Mouse (Mus musculus) ES-Bruce4 (cell line): ENCODE results near the gene Adamts3. TPM values are rescaled to one million over a fixed set of nuclear protein-coding genes. Genes with fewer than 3 reads are reported as not detected.

Source experiments
- H3K27ac ChIP-seq: 2 replicates; pipeline ENCODE4 v1.5.1; 2012; ENCODE audit warnings: low read length, inconsistent platforms; ENCODE audit not compliant: insufficient read depth
- H3K27me3 ChIP-seq: 2 replicates; pipeline ENCODE4 v1.6.1; 2012; ENCODE audit warnings: mild to moderate bottlenecking, low read length, inconsistent platforms; ENCODE audit not compliant: control insufficient read depth, poor library complexity, insufficient read depth, severe bottlenecking
- H3K36me3 ChIP-seq: 2 replicates; pipeline ENCODE4 v1.6.1; 2012; ENCODE audit warnings: inconsistent platforms, mild to moderate bottlenecking, low read length, moderate library complexity; ENCODE audit not compliant: control insufficient read depth, poor library complexity, insufficient read depth, severe bottlenecking
- H3K4me1 ChIP-seq: one replicate; pipeline ENCODE4 v1.8.1; 2011; ENCODE audit warnings: low read length; ENCODE audit not compliant: control insufficient read depth, insufficient read depth
- H3K4me3 ChIP-seq: 2 replicates; pipeline ENCODE4 v1.5.1; 2011; ENCODE audit warnings: low read depth, mild to moderate bottlenecking, low read length
- H3K9ac ChIP-seq: 2 replicates; pipeline ENCODE4 v1.6.1; 2012; ENCODE audit warnings: low read depth, mild to moderate bottlenecking, inconsistent platforms; ENCODE audit not compliant: poor library complexity, severe bottlenecking
- H3K9me3 ChIP-seq: replicated peaks from 2 replicates; pipeline ENCODE4 v1.6.1; 2012; ENCODE audit warnings: mild to moderate bottlenecking, low read length, inconsistent platforms; ENCODE audit not compliant: control insufficient read depth, poor library complexity, insufficient read depth, severe bottlenecking
- CTCF ChIP-seq: IDR thresholded peaks from one replicate; pipeline ENCODE4 v1.8.1; 2011; ENCODE audit warnings: low read depth, low read length
- EP300 ChIP-seq: IDR thresholded peaks from 2 replicates; pipeline ENCODE4 v1.6.1; 2011; ENCODE audit warnings: low read depth, low read length; ENCODE audit not compliant: insufficient read depth
- POLR2A ChIP-seq: IDR thresholded peaks from one replicate; pipeline ENCODE4 v1.8.1; 2011; ENCODE audit warnings: low read length; ENCODE audit not compliant: insufficient read depth
- polyA plus RNA-seq: library from polyadenylated mRNA; stranded (reverse); fragments of >200 nt; gene quantifications from 2 replicates; pipeline ENCODE4 v1.2.4, GENCODE M21; 2011; ENCODE audit warnings: low read depth; ENCODE audit not compliant: missing spikeins, insufficient read depth, insufficient read length

Gene Adamts3
- 0.90 and 1.8 TPM in 2 replicates for polyA plus RNA-seq

DNA sequence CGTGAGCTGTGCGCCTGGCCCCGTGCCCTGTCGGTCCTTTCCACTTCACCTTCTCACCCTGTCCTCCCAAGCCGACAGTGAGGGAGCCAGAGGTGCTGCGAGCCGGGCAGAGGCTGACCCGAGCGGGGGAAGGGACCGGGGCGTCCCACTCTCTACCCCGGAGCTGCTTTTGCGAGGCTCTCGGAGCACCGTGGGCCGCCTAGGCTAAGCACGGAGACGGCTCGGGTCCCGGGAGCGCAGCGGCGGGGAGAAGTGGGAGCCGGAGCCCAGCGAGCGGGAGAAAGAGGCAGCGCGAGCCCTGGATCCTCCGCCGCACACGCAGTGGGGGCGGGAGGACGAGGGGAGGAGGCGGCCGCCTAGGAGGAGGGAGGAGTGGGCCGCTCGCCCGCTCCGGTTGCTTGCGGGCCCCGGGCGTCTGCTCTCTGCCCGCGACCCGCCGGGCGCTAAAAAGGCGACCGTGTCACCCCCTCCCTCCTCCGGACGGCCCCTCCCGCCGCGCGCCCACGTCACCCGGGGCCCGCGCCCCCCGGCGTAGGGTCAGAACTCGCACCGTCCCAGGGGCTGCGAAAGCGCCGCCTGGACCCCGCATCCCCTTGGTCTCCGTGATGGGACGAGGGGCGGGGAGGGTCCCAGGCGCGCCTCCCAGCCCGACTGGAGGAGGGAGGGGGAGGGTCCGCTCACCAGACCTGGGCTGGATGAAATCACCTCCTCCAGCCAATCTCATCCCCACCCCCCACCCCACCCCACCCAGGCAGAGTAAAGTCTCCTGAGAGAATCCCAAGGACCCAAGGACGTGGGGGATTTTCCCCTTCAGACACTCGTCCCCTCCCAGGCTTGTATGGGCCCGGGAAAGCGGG is at the start of gene Adamts3:
Adamts3 (minus strand) TSS at position 284 of the 857 bp plus-strand sequence.
- peak within 1 kb of the TSS; percentile 66 for H3K4me3 ChIP-seq
- H3K4me1 ChIP-seq = no peaks in the 10 kb centered on the region
- no peak within 1 kb of the TSS for H3K27ac ChIP-seq
- 0 out of 2 replicates have a peak, but pooled peaks cover 5% of the 10 kb centered on the region for H3K9me3 ChIP-seq
- H3K36me3 ChIP-seq = no peaks in the 10 kb centered on the region
- peak within 1 kb of the TSS; percentile 63 for H3K9ac ChIP-seq
- peaks cover 14% of the 10 kb centered on the region for H3K27me3 ChIP-seq
- TF ChIP-seq CTCF (no peak), POLR2A (no peak), EP300 (no peak)

- Histone ChIP-seq H3K4me3 (no peak overlapping the region), H3K36me3 (no peaks in the 10 kb centered on the region), H3K27ac (no peak overlapping the region), H3K27me3 (no peaks in the 10 kb centered on the region), H3K4me1 (no peaks in the 10 kb centered on the region), H3K9me3 (no peaks in the 10 kb centered on the region), H3K9ac (no peak overlapping the region)
- TF ChIP-seq POLR2A = no peak
- no peak for TF ChIP-seq EP300
- TF ChIP-seq CTCF = no peak
Observed at GRCm38 (mm10) chr5:89931511-89931910, 48.4 kb upstream of the Adamts3 start.

GRCm38 (mm10) chr5:89912359-89912758 is 29.2 kb upstream of the Adamts3 start:
- H3K9me3 ChIP-seq = no peaks in the 10 kb centered on the region
- no peaks in the 10 kb centered on the region for H3K4me1 ChIP-seq
- H3K4me3 ChIP-seq = no peak overlapping the region
- H3K27ac ChIP-seq = no peak overlapping the region
- no peaks in the 10 kb centered on the region for H3K36me3 ChIP-seq
- no peaks in the 10 kb centered on the region for H3K27me3 ChIP-seq
- H3K9ac ChIP-seq = no peak overlapping the region
- no peak for TF ChIP-seq POLR2A
- no peak for TF ChIP-seq EP300
- no peak for TF ChIP-seq CTCF

DNA sequence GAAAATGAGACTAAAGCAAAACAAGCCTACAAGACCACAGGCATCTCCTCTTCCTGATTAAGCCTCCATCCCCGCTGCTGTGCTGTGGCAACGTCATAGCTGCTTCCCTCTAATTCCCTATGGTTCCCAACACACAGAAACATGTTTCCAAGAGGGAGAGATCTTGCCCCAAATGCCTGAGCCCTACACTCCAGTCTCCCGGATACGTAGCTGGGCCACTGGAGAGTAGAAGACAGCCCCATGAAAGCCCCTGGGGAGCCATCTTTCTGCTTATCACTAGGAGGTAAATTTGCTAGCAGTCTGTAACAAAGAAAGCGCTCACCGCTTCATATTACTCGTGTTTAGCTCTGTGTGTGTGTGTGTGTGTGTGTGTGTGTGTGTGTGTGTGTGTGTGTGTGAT is 28.8 kb upstream of the Adamts3 start:
- H3K27me3 ChIP-seq = no peaks in the 10 kb centered on the region
- H3K9ac ChIP-seq = no peak overlapping the region
- H3K4me1 ChIP-seq = no peaks in the 10 kb centered on the region

DNA sequence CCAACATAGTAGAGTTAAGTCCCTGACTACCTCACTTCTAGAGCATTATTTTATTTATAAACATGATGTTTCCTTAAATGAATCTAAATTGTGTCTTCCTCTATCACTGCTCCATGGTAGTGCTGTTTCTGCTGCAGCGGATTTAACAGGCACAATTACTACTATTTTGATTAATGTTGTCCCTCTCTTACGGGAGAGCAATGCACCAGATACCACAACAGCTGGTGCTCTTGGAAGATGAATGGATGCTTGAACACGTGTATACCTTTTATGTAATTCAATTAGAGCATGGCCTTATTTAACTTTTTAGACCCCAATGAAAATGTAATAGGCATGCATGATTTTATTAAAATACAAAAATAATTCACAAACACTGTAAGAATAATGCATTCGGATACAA is 28.4 kb upstream of the Adamts3 start:
- Histone ChIP-seq H3K36me3 (no peaks in the 10 kb centered on the region), H3K9ac (no peak overlapping the region), H3K27ac (no peak overlapping the region), H3K4me1 (no peaks in the 10 kb centered on the region), H3K27me3 (no peaks in the 10 kb centered on the region), H3K4me3 (no peak overlapping the region), H3K9me3 (no peaks in the 10 kb centered on the region)
- no peak for TF ChIP-seq POLR2A
- no peak for TF ChIP-seq EP300
- TF ChIP-seq CTCF = no peak

More for the DNA sequence above, 28.8 kb upstream of the Adamts3 start:
- Histone ChIP-seq H3K4me3 (no peak overlapping the region), H3K27ac (no peak overlapping the region), H3K36me3 (no peaks in the 10 kb centered on the region), H3K9me3 (no peaks in the 10 kb centered on the region)
- TF ChIP-seq POLR2A = no peak
- TF ChIP-seq EP300 = no peak
- TF ChIP-seq CTCF = no peak

- Histone ChIP-seq H3K4me3 (no peak overlapping the region), H3K27ac (no peak overlapping the region), H3K9me3 (no peaks in the 10 kb centered on the region), H3K9ac (no peak overlapping the region), H3K4me1 (no peaks in the 10 kb centered on the region), H3K36me3 (no peaks in the 10 kb centered on the region), H3K27me3 (no peaks in the 10 kb centered on the region)
- no peak for TF ChIP-seq POLR2A
- no peak for TF ChIP-seq CTCF
- no peak for TF ChIP-seq EP300
Observed at GRCm38 (mm10) chr5:89906884-89907431, 23.8 kb upstream of the Adamts3 start.
